In the genomic region with DNA sequence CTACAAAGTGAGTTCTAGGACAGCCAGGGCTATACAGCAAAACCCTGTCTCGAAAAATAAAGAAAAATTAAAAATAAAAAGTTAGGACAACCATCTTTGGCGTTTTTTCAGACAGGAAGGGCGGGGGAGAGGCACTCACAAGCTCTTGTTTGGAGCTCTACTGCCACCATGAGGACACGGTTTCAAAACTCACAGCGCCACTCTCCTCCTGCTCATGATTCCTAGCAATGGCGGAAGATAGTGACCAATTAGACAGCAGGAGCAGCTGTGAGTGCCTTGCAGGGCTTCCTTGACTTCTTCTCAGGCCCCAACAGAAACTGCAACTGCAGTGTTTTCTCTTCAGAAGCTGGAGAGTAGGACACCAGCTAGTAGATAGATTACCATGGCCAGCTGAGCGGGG, we compare ENCODE assay signal across 8 mouse cellular contexts.
DNase-seq lines count a peak whose midpoint lies in the region; ATAC-seq lines count a peak whose summit lies in the region.

No protein-coding gene starts in this region.

- no peak overlapping the region for H3K9ac ChIP-seq in midbrain, embryonic 16.5 days (ENCODE audit: low read depth, low read length)
- no peak overlapping the region for H3K9ac ChIP-seq in limb, embryonic 12.5 days (replicated peaks)
- no peak overlapping the region for H3K9ac ChIP-seq in neural tube, embryonic 13.5 days

- H3K4me1 ChIP-seq in midbrain, embryonic 10.5 days, result no peaks in the 10 kb centered on the region
- H3K4me1 ChIP-seq in midbrain, embryonic 16.5 days (ENCODE audit: control insufficient read depth, insufficient read depth, low read length), result no peaks in the 10 kb centered on the region
- H3K4me1 ChIP-seq in limb, embryonic 12.5 days (replicated peaks), result no peaks in the 10 kb centered on the region
- no peaks in the 10 kb centered on the region for H3K4me1 ChIP-seq in neural tube, embryonic 13.5 days (replicated peaks)

- no peaks in the 10 kb centered on the region for H3K9me3 ChIP-seq in midbrain, embryonic 10.5 days (replicated peaks)
- no peaks in the 10 kb centered on the region for H3K9me3 ChIP-seq in midbrain, embryonic 16.5 days (replicated peaks; ENCODE audit: control insufficient read depth, low read length, poor library complexity, severe bottlenecking)
- no peaks in the 10 kb centered on the region for H3K9me3 ChIP-seq in limb, embryonic 12.5 days
- H3K9me3 ChIP-seq in neural tube, embryonic 13.5 days, result no peaks in the 10 kb centered on the region

- no peaks in the 10 kb centered on the region for H3K27me3 ChIP-seq in midbrain, embryonic 10.5 days (ENCODE audit: low read depth, poor library complexity, severe bottlenecking)
- no peaks in the 10 kb centered on the region for H3K27me3 ChIP-seq in midbrain, embryonic 16.5 days (ENCODE audit: control insufficient read depth, insufficient read depth, low read depth, low read length)
- H3K27me3 ChIP-seq in limb, embryonic 12.5 days, result no peaks in the 10 kb centered on the region
- no peaks in the 10 kb centered on the region for H3K27me3 ChIP-seq in neural tube, embryonic 13.5 days

- H3K4me3 ChIP-seq in midbrain, embryonic 10.5 days, result peak overlapping the region; percentile 11; the same call in 1 of the 2 replicates
- no peak overlapping the region for H3K4me3 ChIP-seq in midbrain, embryonic 16.5 days (ENCODE audit: low read depth, low read length)
- 0 out of 2 replicates have a peak overlapping the region, but pooled peaks have one; percentile 4 for H3K4me3 ChIP-seq in limb, embryonic 12.5 days (replicated peaks)
- H3K4me3 ChIP-seq in neural tube, embryonic 13.5 days, result no peak overlapping the region

- peak overlapping the region; percentile 68 for H3K27ac ChIP-seq in midbrain, embryonic 10.5 days (replicated peaks)
- no peak overlapping the region for H3K27ac ChIP-seq in midbrain, embryonic 16.5 days (ENCODE audit: low read length)
- H3K27ac ChIP-seq in limb, embryonic 12.5 days, result no peak overlapping the region
- no peak overlapping the region for H3K27ac ChIP-seq in neural tube, embryonic 13.5 days (replicated peaks)

- no peak for ATAC-seq in midbrain, embryonic 16.5 days
- no peak for ATAC-seq in limb, embryonic 12.5 days (ENCODE audit: insufficient number of reproducible peaks, insufficient read depth, low FRiP score, low TSS enrichment, low read depth)
- no peak for ATAC-seq in neural tube, embryonic 13.5 days (ENCODE audit: low read depth)

- peaks cover 43% of the 10 kb centered on the region for H3K36me3 ChIP-seq in midbrain, embryonic 10.5 days
- H3K36me3 ChIP-seq in midbrain, embryonic 16.5 days (ENCODE audit: control insufficient read depth, insufficient read depth, low read length), result no peaks in the 10 kb centered on the region
- H3K36me3 ChIP-seq in limb, embryonic 12.5 days, result peaks cover 38% of the 10 kb centered on the region
- H3K36me3 ChIP-seq in neural tube, embryonic 13.5 days, result peaks cover 27% of the 10 kb centered on the region

- peak; percentile 85 for DNase-seq in cerebellum, adult 9-10 months
- DNase-seq in cerebellum, adult 9-11 months, result no peak
- DNase-seq in midbrain, embryonic 10.5 days (ENCODE audit: low spot score), result no peak
- DNase-seq in gastrocnemius, postnatal 25 days, result peak; percentile 57
- DNase-seq in adrenal gland, postnatal 25 days, result no peak

- 60% methylated on average over 7 of the region's 7 CpGs for WGBS in midbrain, embryonic 10.5 days
- 79% methylated on average over 7 of the region's 7 CpGs for WGBS in midbrain, embryonic 16.5 days
- WGBS in limb, embryonic 12.5 days, result 60% methylated on average over 7 of the region's 7 CpGs
- WGBS in neural tube, embryonic 13.5 days, result 73% methylated on average over 7 of the region's 7 CpGs

- H3K4me2 ChIP-seq in midbrain, embryonic 16.5 days (ENCODE audit: low read length), result no peak overlapping the region
- H3K4me2 ChIP-seq in limb, embryonic 12.5 days, result no peak overlapping the region
- H3K4me2 ChIP-seq in neural tube, embryonic 13.5 days, result peak overlapping the region; percentile 30

Comparison
In these comparisons a context has a peak if more than half of its experiments do, and no peak if none do; other contexts are left out.
1. DNase-seq: peak in cerebellum, adult 9-10 months (single experiment) and gastrocnemius, postnatal 25 days (single experiment); none in cerebellum, adult 9-11 months (single experiment), midbrain, embryonic 10.5 days (single experiment) and adrenal gland, postnatal 25 days (single experiment).
2. H3K4me3 ChIP-seq: peak in midbrain, embryonic 10.5 days (single experiment) and limb, embryonic 12.5 days (single experiment); none in midbrain, embryonic 16.5 days (single experiment) and neural tube, embryonic 13.5 days (single experiment).